Mouse (Mus musculus) forebrain, embryonic 15.5 days (tissue): ENCODE results near the gene Hnrnpc. TPM values are rescaled to one million over a fixed set of nuclear protein-coding genes. Genes with fewer than 3 reads are reported as not detected.

Source experiments
- ATAC-seq: fragments of 200-750 bp; cut with Nextera tagmentation; replicated peaks from 2 replicates; pipeline ENCODE4 v1.8.0; 2017; ENCODE audit warnings: mild to moderate bottlenecking, moderate TSS enrichment, moderate library complexity
- H3K27ac ChIP-seq: fragments of 300-500 bp; sonication (generic); replicated peaks from 2 replicates; pipeline ENCODE4 v1.5.1; 2015; ENCODE audit warnings: mild to moderate bottlenecking, inconsistent platforms
- H3K27me3 ChIP-seq: fragments of 300-500 bp; sonication (generic); 2 replicates; pipeline ENCODE4 v1.6.1; 2015; ENCODE audit warnings: inconsistent platforms
- H3K36me3 ChIP-seq: fragments of 300-500 bp; sonication (generic); 2 replicates; pipeline ENCODE4 v1.6.1; 2015; ENCODE audit warnings: mild to moderate bottlenecking, inconsistent platforms
- H3K4me1 ChIP-seq: fragments of 300-500 bp; sonication (generic); 2 replicates; pipeline ENCODE4 v1.6.1; 2015; ENCODE audit warnings: inconsistent platforms
- H3K4me2 ChIP-seq: fragments of 300-500 bp; sonication (generic); replicated peaks from 2 replicates; pipeline ENCODE4 v1.6.1; 2015; ENCODE audit warnings: mild to moderate bottlenecking, inconsistent platforms
- H3K4me3 ChIP-seq: fragments of 300-500 bp; sonication (generic); 2 replicates; pipeline ENCODE4 v1.5.1; 2015; ENCODE audit warnings: mild to moderate bottlenecking, inconsistent platforms
- H3K9ac ChIP-seq: fragments of 300-500 bp; sonication (generic); replicated peaks from 2 replicates; pipeline ENCODE4 v1.6.1; 2015; ENCODE audit warnings: mild to moderate bottlenecking, inconsistent platforms
- H3K9me3 ChIP-seq: fragments of 300-500 bp; sonication (generic); 2 replicates; pipeline ENCODE4 v1.6.1; 2016; ENCODE audit warnings: inconsistent platforms
- WGBS: fragments of 180-500 bp; shearing (Covaris S2); methylation state at CpG from one replicate; pipeline ENCODE4 v1.1.7; 2015; ENCODE audit warnings: mixed read lengths; 5-methylcytosine and 5-hydroxymethylcytosine counted together
- polyA plus RNA-seq: library from polyadenylated mRNA; unstranded; fragments of >200 nt; fragmentation: Nextera tagmentation; extraction: Ambion mirVana; gene quantifications from 2 replicates; pipeline ENCODE4 v1.2.1, GENCODE M21; 2015

The Hnrnpc gene
- polyA plus RNA-seq = 710 and 729 TPM in 2 replicates

DNA sequence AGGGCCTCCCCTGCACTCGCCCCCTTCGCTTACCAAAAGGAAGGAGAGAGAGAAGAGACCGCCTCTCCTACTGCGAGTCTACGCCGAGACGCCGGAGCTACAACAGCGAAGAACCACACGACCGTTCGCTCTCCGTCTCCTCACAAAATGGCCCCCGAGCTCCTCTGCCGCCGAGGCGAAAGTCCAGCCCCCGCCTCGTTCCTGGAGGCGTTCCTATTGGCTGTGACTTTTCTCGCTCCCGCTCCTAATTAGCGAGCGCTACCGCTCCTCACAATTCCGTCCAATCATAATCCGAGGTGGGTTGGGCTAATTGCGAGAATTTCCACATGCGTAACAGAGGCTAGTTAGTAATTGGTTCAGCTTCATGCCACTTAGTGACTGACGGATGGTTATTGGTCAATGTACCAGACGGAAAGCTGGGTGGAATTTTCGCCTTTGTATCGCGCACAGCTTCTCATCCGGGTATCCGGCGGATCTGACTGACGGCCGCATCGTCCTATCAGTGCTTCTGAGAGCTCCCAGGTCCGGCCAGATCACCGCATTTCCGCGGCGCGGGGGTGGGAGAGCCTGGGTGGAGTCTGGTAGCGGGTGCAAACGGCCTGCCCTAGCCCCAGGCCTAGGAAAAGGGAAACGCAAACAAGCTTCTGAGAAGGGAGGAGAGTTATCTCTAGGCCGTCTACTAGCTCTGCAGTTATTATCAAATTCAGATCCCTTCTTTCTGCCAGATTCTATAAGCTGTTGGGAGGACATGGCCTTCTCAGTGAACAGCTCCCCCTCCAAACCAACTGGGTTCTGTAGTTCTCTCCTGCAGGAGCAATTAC, at the start of gene Hnrnpc:
Hnrnpc (minus strand) TSS at position 173 of the 821 bp plus-strand sequence.
- peaks cover 8% of the 10 kb centered on the region for H3K36me3 ChIP-seq
- H3K4me2 ChIP-seq = peak within 1 kb of the TSS; percentile 81
- peak within 1 kb of the TSS; percentile 98 for H3K27ac ChIP-seq
- ATAC-seq = peak; percentile 99
- H3K27me3 ChIP-seq = no peaks in the 10 kb centered on the region
- no peaks in the 10 kb centered on the region for H3K9me3 ChIP-seq
- under 1% methylated on average over 50 of the region's 50 CpGs for WGBS
- peak within 1 kb of the TSS; percentile 78 for H3K4me3 ChIP-seq
- peaks cover 40% of the 10 kb centered on the region for H3K4me1 ChIP-seq
- H3K9ac ChIP-seq = peak within 1 kb of the TSS; percentile 96

DNA sequence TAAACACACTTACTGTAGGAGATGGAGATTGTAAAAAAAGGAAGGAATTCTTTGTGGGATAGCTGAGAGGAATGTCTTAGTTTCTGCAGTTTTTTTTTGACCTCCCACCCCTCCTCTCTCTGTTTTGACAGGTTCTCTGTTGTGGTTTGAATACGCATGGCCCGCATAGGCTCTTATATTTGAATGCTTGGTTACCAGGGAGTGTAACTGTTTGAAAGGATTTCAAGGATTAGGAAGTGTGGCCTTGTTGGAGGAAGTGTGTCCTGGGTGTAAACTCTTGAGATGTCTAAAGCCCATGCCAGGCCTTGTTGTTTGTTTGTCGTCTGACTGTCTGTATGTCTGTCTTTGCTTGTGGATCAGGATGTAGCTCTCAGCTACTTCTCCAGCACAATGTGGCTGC, 48.8 kb upstream of the Hnrnpc start:
- H3K27ac ChIP-seq = no peak overlapping the region
- H3K4me3 ChIP-seq = no peak overlapping the region
- ATAC-seq = peak; percentile 45
- peak overlapping the region; percentile 30 for H3K4me2 ChIP-seq
- no peaks in the 10 kb centered on the region for H3K36me3 ChIP-seq
- WGBS = 13% methylated on average over 3 of the region's 3 CpGs
- no peak overlapping the region for H3K9ac ChIP-seq
- peaks cover 13% of the 10 kb centered on the region for H3K4me1 ChIP-seq
- H3K27me3 ChIP-seq = peaks cover 4% of the 10 kb centered on the region; the same call in 1 of the 2 replicates
- H3K9me3 ChIP-seq = no peaks in the 10 kb centered on the region

DNA sequence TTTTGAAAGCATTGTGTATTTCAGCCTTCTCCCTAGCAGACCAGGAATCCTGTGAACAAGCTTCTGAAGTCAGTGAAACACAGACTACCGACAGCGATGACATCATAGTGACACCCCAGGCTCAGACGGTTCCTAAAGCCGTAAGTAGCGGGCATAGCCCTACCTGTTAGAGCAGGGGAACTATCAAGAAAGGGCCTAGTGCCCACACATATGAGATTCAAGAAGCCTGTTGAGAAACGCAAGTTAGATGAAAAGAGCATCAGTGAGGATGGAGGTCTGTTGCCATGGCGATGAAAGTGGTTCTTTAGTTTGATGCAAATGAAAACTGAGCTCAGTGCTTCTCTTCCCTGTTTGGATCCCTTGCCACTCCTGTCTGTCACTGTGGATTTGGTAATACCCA, 48.4 kb upstream of the Hnrnpc start:
- H3K27me3 ChIP-seq = peaks cover 4% of the 10 kb centered on the region; the same call in 1 of the 2 replicates
- peak; percentile 88 for ATAC-seq
- no peaks in the 10 kb centered on the region for H3K9me3 ChIP-seq
- no peak overlapping the region for H3K9ac ChIP-seq
- peak overlapping the region; percentile 30 for H3K4me2 ChIP-seq
- peaks cover 13% of the 10 kb centered on the region for H3K4me1 ChIP-seq
- no peaks in the 10 kb centered on the region for H3K36me3 ChIP-seq
- WGBS = 12% methylated on average over 7 of the region's 7 CpGs
- 0 out of 2 replicates have a peak overlapping the region, but pooled peaks have one; percentile 45 for H3K27ac ChIP-seq
- H3K4me3 ChIP-seq = peak overlapping the region; percentile 13; the same call in 1 of the 2 replicates

DNA sequence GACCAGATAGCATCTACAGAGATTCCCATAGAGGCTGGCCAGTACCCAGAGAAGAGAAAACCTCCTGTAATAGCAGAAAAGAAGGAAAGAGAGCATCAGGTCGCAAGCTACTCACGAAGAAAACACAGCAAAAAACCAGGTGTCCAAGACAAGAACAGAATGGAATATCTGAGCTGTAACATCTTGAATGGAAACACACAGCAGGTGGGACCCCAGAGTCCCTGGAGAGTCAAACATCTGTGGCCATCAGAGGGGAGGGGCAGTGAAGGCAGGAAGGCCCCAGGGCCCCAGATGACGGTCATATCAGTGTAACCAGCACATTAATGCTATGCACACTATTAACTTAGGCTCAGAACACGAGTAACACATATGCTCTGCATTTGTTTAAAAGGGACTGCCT, 46.1 kb upstream of the Hnrnpc start:
- ATAC-seq = no peak
- WGBS = 77% methylated on average over 4 of the region's 4 CpGs
- Histone ChIP-seq H3K9ac (no peak overlapping the region), H3K9me3 (no peaks in the 10 kb centered on the region), H3K4me3 (no peak overlapping the region), H3K27me3 (peaks cover 4% of the 10 kb centered on the region; the same call in 1 of the 2 replicates), H3K4me2 (no peak overlapping the region), H3K36me3 (no peaks in the 10 kb centered on the region), H3K4me1 (peaks cover 13% of the 10 kb centered on the region), H3K27ac (no peak overlapping the region)

DNA sequence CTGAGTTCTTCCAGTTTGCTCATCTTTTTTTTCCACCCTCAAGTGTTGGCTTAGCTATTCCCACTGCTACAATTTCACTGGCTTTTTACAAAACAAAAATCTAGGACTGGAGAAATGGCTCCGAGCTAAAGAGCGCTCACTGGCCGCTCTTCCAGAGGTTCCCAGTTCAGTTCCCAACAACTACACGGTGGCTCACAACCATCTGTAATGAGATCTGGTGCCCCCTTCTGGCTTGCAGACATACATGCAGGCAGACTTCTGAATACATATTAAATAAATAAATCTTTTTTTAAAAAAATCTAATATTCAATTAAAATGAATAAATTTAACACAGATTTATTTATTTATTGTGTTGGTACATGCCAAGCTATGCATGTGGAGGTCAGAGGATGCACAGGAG, 42.7 kb upstream of the Hnrnpc start:
- WGBS = 62% methylated on average over 4 of the region's 4 CpGs
- Histone ChIP-seq H3K4me2 (no peak overlapping the region), H3K4me1 (no peaks in the 10 kb centered on the region), H3K4me3 (no peak overlapping the region), H3K27me3 (peaks cover 4% of the 10 kb centered on the region; the same call in 1 of the 2 replicates), H3K27ac (no peak overlapping the region), H3K9me3 (no peaks in the 10 kb centered on the region), H3K36me3 (no peaks in the 10 kb centered on the region), H3K9ac (no peak overlapping the region)
- ATAC-seq = no peak

DNA sequence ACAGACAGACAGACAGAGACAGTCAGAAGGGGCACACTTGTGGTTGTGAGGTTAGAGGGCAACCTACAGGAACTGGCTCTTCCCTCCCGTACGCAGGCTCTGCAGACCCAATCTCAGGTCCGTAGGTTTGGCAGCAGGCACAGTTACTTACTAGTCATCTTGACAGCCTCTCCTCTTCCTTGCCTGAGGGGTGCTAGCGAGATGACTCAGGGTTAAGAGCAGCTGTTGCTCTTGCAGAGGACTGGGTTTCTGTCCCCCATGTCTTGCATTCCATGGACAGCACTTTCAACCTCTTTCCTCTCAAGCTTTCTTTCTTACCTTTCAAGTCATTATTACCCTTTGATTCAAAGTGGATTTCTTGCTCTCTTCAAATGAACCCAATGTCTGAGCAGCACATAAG, 40.3 kb upstream of the Hnrnpc start:
- no peaks in the 10 kb centered on the region for H3K4me1 ChIP-seq
- 89% methylated on average over 4 of the region's 4 CpGs for WGBS

DNA sequence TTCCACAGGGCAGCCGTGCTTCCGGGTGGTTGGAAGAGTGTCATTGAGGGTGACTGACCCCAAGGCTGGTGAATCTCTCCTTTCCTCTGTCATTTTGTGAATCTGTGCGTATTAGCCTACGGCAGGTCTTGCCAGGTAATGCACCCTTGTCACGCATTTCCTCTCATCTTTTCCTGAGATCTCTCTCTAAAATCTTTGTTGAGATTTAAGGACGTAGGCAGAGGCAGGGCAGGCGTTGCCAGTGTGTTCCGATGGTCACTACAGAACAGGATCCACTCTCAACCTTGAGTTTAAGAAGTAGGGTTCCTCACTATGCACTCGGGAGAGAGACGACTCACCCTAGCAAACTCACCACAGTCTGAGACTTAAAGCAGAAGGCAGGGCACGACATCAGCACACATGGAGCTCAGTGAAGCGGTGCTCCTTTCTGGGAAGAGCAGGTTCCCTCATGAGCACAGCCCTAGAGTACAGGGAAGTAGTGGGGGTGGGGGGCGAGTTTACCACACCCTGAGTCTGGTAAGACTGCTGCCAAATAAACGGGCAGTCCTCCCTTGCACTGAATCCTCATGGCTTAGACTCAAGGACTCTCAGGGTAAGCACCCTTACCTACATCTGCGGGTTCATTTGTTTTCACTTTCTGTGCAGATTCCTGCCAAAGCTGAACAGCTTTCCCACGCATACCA, 37.8 kb upstream of the Hnrnpc start:
- ATAC-seq = no peak
- Histone ChIP-seq H3K4me3 (no peak overlapping the region), H3K27ac (no peak overlapping the region), H3K9me3 (no peaks in the 10 kb centered on the region), H3K27me3 (no peaks in the 10 kb centered on the region), H3K4me2 (no peak overlapping the region), H3K36me3 (no peaks in the 10 kb centered on the region), H3K4me1 (no peaks in the 10 kb centered on the region), H3K9ac (no peak overlapping the region)
- WGBS = 78% methylated on average over 16 of the region's 16 CpGs

More for the DNA sequence above, 40.3 kb upstream of the Hnrnpc start:
- no peaks in the 10 kb centered on the region for H3K27me3 ChIP-seq
- H3K36me3 ChIP-seq = no peaks in the 10 kb centered on the region
- no peak overlapping the region for H3K4me2 ChIP-seq
- no peaks in the 10 kb centered on the region for H3K9me3 ChIP-seq
- H3K9ac ChIP-seq = no peak overlapping the region
- ATAC-seq = no peak
- H3K4me3 ChIP-seq = no peak overlapping the region
- no peak overlapping the region for H3K27ac ChIP-seq

DNA sequence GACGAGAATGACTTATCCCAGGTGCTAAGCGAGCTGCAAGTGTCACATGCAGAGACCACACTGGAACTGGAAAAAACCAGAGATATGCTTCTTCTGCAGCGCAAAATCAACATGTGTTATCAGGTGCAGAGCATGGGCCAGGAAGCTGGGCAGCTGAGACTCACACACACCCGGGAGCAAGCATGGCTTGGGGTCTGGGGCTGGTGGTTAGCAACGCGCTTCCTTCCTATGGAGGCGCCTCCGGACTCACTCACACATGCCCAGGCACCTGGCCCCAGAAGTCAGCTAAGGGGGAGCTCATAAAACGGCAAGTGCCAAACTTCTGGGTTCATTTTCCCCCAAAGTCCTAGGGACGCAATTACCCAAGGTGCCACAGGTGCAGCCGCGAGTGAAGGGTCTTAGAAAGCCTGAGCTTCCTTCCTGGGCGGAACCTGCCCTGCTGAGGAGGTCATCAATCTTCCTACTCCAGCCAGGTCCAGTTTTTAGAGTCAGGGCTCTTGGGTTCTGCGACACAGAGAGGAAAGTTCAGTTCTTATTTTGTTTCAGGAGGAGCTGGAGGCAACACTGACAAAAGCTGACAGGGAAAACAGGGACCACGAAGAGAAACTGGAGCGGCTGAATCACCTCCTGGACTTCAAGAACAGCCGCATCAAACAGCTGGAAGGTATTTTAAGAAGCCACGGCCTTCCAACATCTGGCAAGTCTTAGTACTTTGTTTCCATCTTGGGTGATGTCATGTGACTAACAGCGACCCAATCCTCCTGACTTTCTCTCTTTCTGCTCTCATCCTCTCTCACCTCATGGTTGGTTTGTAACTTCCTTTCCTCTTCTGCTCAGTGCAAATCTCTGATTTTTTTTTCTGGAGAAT, 37.0 kb upstream of the Hnrnpc start:
- ATAC-seq = no peak
- H3K4me2 ChIP-seq = no peak overlapping the region
- H3K9me3 ChIP-seq = no peaks in the 10 kb centered on the region
- H3K4me3 ChIP-seq = no peak overlapping the region
- no peak overlapping the region for H3K27ac ChIP-seq
- no peaks in the 10 kb centered on the region for H3K36me3 ChIP-seq
- H3K4me1 ChIP-seq = no peaks in the 10 kb centered on the region
- H3K27me3 ChIP-seq = no peaks in the 10 kb centered on the region
- 76% methylated on average over 19 of the region's 19 CpGs for WGBS
- H3K9ac ChIP-seq = no peak overlapping the region

DNA sequence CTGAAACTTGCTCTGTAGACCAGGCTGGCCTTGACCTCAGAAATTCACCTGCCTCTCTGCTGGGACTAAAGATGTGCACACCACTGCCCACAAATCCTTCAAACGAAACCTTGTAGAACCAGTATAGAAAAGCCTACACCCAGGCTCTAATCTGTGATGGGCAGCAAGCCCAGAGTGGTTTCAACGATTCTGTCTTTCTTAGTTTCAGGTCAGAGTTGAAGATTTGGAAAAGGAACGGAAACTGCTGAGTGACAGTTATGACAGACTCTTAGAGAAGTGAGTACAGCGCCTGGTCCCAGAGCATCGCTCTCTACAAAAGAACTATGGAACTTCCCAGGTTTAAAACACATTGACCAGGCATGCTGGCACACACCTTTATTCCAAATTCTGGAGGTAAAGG, 29.8 kb upstream of the Hnrnpc start:
- Histone ChIP-seq H3K9me3 (no peaks in the 10 kb centered on the region), H3K36me3 (no peaks in the 10 kb centered on the region), H3K4me1 (no peaks in the 10 kb centered on the region), H3K4me3 (no peak overlapping the region), H3K4me2 (no peak overlapping the region), H3K27me3 (no peaks in the 10 kb centered on the region), H3K9ac (no peak overlapping the region), H3K27ac (no peak overlapping the region)
- no peak for ATAC-seq
- 76% methylated on average over 5 of the region's 5 CpGs for WGBS

DNA sequence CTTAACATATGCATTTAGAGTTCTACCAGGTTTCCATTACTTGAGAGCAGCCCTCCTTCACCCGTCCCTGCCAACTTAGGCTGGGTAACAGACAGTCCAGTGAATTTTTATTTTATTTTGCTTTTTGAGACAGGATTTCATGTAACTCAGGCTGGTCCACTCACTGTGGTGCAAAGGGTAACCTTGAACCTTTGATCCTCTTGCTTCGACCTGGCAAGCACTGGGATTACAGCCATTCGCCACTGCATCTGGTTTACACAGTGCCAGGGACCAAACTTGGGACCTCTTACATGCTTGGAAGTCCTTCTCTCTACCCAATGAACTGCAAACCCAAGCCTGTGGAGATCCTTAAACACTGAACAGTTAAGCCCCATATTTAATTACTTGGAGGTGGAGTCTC, 20.8 kb upstream of the Hnrnpc start:
- ATAC-seq = no peak
- H3K4me3 ChIP-seq = no peak overlapping the region
- H3K4me2 ChIP-seq = no peak overlapping the region
- no peaks in the 10 kb centered on the region for H3K36me3 ChIP-seq
- 95% methylated on average over 3 of the region's 3 CpGs for WGBS
- H3K9me3 ChIP-seq = no peaks in the 10 kb centered on the region
- H3K27ac ChIP-seq = no peak overlapping the region
- no peaks in the 10 kb centered on the region for H3K27me3 ChIP-seq
- H3K9ac ChIP-seq = no peak overlapping the region
- H3K4me1 ChIP-seq = no peaks in the 10 kb centered on the region

DNA sequence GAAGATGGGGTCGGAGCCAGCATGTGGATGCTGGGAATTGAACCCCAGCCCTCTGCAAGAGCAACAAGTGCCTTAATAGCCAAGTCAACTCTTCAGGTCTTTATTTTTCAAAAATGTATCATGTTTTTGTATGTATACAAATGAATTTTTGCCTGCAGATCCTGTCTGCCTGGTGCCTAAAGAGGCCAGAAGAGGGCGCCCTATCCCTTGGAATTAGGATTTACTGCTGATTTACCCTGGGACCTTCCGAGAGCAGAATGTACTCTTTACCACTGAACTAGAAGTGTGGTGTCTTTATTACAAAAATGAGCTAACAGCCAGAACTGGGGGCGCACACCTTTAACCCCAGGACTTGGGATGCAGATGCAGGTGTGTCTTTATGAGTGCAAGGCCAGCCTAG, 20.1 kb upstream of the Hnrnpc start:
- Histone ChIP-seq H3K36me3 (no peaks in the 10 kb centered on the region), H3K27ac (no peak overlapping the region), H3K4me3 (no peak overlapping the region), H3K4me2 (no peak overlapping the region), H3K4me1 (peaks cover 1% of the 10 kb centered on the region), H3K9me3 (no peaks in the 10 kb centered on the region), H3K9ac (no peak overlapping the region), H3K27me3 (no peaks in the 10 kb centered on the region)
- no peak for ATAC-seq
- WGBS = 12% methylated on average over 4 of the region's 4 CpGs
